Mouse (Mus musculus): Measurements from ENCODE around the gene Nudt4.

Nudt4 gene

DNA sequence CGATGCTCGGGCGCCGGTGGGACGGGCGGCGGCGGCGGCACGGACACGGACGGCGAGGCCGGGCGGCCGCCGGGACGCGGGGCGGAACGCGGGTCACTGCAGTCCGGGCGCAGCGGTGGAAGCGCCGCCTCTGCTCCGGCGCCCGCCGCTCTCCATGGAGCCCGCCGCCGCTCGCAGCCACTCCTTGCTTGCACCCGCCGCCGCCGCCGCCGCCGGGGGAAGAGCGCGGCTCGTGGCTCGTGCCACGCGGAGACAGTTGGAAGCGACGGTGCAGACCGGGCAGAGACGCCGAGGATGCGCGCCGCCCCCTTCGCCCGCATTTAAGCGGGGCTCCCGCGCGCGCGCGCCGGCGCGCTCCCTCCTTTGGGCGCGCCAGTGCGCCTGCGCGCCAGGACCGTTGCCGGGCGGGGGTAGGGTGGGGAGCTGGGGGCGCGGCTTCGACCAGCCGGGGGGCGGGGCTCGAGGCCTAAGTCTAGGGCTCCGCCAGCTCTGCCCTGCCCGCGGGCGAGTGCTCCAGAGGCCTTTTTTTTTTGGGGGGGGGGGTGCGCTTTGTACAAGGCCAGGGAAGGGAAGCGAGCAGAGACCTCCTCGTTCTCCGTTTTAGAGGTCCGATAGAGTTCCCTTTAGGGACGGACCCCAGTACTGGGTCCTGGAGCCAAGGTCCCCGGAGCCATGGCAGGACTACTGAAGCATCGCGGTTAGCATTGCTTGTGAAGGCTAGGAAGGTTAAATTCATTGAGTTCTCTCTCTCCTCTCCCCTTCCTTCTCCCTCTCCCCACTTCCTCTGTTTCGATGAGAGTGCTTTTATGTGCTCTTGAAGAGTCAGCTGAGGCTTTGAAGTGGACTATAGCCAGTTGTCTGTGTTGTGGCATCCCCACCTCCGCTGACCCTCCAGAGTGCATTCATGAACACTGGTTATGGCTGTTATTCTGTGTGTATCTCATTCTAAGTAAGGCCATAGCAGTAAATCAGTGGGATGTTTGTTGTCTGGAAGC lies at the start of gene Nudt4:
Nudt4 (minus strand) TSS at position 296 of the 995 bp plus-strand sequence.
- peak; percentile 89 to 93 for DNase-seq

DNA sequence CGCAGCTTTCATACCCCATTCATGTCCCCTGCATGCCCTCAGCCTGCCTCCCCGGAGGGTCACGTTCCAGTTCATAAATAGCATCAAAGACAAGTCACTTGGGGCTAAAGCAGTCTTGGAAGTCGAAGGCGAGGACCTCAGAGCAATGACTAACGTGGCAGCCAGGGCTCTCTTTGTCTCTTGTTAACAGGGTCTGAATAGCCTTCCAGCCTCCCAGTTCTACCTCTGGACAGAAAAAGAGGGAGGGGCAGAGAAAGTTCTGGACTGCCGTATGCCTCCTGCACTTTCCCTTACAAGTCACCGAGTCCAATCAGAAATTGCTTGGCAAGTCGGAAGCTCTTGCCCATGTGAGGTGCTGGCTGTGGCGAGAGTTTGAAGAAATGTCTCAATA lies 47.4 kb upstream of the Nudt4 start:
- DNase-seq: no peak

DNA sequence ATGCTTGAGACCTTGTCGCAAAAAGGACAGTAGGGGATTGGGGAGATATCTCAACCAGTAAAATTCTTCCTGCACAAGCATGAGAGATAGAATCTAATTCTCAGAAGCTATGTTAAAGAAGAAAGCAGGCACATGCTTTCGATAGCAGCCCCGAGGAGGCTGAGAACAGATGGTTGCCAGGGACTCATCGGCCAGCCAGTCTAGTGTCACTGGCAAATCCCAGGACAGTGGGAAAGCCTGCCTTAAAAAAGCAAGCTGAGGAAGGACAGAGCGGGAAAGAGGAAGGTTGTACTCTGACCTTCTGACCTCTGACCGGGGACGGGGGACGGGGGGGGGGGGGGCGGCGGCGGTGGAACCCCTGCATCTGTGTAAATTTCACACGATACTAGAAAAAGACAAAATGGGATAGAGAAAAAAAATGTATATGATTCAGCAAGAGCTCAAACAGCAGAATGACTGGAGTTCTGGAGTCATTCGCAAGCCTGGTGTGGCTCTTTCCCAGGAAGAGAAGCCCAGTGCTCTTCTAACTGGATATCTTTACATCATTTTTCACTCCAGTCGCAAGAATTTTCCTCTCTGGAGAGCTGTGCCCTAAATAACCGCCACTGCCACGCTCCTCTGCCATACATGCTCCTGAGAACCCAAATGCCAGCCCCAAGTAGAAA lies 46.9 kb upstream of the Nudt4 start:
- no peak for DNase-seq

DNA sequence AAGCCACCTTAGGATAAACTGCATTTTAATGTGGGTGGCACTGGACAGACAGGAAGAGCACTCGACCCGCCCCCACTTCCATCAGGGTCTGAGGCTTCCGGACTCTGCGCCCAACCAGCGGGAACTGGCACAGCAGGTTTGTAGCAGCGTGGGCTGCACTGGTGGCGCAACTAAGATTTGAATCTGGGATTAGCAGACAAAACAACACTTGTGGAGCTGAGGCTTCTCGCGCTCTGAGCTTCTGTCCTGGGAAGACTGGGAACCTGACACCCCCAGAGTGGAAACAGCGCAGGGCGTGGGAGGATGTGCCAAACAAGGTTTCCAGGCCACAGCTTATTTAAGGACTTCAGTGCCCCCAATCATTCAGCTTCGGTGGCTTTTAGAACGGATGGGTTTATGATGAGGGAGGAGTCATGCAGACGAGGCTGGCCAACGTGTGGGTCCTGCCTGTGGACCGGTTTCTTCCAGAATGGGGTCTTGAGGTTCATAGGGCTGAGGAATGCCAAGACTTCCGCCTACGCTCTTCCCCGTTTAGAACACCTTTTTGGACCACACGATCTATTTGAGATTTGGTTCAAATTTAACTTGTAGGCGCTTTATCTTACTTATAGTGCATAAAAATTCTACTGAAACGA lies 41.1 kb upstream of the Nudt4 start:
- DNase-seq: peak; percentile 30 to 48

DNA sequence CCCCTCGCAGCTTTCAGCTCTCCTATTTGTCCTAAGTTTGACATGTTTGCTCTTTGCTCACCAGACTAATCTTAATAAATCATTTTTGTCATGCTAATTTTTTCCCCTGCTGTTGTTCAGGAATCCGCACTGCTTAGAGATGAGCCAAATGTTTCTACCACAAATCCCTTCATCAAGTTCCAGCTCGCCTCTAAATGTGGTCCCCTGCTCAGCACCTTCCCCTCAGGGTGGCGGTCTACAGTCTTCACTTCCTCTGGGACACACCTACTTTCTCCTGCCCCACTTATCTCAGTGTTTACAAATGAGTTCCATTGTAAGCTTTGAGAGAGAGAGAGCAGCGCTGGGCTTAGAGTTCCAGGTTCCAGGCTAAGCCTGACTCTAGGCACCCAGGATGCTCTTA lies 36.6 kb upstream of the Nudt4 start:
- no peak for DNase-seq

DNA sequence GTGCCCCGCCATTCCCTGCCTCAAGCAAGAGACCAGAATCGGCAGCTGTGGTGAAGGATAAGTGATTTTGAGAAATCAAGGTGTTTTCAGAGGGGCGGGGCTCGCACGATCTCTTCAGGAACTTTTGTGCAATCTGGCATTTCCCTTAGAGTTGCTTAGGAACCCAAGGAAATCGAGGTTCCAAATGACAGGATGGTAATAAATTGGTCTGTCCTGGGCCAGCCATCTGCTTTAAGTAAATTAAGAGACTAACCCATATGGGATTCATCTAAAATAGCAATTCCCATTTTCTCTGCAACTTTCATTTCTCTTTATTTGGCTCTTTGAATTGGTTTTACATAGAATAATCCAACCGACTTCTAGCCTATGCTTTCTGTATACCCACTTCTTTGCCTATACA lies 35.8 kb upstream of the Nudt4 start:
- DNase-seq: no peak

DNA sequence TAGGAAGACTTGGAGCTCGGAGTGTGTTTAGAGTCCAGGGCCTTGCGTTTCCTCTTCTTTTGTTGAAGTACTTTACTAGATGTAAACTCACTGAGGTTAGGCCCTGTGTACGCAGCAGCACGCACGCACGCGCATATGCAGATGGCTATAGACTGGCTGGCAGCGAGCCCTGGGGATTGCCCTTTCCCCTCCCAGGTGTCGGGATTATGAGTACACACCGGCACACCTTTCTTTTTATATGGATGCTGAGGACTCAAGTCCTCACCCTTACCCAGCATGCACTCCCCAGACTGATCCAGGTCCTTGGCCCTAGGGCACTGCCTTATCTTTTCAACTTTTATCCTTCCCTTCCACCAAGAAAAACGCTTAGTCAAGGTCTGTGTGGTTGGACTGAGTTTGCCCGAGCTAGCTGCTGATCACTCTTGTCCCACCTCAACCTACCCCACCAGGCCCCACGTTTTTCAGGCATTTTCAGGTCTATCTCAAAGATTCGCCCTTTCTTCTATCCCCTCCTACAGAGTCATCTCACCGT lies 34.2 kb upstream of the Nudt4 start:
- DNase-seq: no peak

DNA sequence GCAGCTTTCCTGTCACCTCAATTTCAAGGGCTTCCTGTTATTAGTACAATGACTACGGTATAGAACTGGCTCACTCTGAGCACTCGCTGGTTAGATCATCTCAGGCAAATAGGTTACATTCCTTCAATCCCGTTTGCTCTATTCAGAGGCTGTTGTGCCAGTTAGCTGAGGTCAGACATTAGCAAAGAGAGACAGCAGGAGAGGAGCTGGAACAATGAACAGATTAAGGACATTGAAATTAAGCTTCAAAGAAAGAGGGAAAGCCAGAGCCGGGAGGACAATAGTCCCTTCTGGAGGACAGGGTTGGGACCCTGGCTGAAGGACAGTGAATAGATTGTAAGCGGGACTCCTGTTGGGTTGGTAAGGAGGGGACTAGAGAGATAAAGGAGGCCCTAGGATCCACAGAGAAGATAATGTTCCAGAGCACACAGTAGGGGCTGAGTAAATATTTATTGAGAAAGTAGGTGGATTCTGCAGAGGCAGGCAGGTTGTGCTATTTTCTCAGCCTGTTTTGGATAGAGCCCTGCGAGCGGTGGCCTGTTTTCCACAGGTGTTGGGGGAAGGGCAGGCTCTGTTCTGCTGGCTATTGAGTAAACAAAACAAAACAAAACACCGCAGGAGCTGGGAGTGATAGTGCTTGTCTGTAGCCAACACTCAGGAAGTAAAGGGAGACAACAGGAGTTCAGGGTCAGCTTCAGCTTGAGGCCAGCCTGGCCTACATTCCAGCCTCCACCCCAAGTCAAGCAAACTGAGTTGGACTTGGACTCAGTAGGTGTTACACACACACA lies 32.1 kb upstream of the Nudt4 start:
- DNase-seq: no peak

DNA sequence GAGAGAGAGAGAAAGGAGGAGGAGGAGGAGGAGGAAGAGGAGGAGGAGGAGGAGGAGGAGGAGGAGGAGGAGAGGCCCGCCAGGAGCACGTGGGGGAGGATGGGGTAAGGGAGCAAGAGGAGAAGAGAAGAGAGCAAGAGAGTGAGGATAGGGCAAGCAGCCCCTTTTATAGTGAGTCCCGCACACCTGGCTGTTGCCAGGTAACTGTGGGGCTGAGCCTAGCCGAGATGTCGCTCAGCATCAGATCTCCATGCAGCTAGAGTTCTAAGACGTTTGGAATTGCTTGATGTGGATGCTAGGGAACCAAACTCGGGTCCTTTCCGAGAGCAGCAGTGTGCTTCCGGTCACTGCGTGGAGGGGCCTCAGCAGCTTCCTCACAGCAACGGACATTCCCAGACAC lies 30.5 kb upstream of the Nudt4 start:
- DNase-seq: no peak

DNA sequence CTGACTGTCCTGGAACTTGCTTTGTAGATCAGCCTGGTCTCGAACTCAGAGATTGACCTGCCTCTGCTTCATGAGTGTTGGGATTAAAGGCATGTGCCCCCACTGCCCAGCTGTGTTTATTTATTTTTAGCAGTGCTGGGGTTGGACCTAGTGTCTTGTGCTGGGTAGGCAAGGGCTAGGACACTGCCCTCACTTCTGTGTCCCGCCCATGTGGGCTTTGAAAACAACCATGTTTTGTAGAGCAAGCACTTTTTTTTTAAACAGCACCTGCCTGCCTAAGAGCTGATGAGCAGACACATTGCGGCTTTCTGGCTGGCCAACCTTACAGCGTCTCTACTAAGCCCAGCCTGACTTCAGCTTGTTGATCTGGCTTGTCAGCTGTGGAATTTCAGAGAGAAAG lies 27.3 kb upstream of the Nudt4 start:
- no peak for DNase-seq

DNA sequence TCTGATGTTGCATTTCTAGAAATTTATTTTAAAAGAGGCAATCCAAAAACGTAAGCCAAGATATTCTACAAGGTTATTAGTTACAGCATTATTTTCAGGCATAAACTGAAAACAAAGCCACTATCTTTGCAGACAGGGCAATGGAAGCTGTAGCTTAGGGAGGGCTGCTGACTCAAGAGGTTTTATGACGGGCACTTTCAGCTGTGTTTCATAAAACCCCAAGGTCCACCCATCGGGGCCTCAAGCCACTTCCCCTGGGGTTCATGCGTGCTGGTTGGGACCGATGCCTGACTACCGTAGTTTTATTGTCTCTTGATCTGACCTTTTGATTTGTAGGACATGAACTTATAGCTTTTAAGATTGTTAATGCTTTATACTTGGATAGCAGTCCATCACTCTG lies 26.2 kb upstream of the Nudt4 start:
- no peak for DNase-seq

DNA sequence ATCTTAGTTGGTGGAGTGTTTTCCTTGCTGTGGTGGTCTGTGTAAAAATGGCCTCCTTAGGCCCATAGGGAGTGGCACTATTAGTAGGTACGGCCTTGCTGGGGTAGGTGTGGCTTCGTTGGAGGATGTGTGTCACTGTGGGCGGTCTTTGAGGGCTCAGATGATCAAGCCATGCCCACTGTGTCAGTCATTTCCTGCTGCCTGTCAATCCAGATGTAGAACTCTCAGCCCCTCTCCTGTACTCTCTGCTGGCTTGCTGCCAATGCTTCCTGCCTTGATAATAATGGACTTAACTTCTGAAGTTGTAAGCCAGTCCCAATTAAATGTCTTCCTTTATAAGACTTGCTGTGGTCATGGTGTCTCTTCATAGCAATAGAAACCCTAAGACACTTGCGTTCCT lies 25.2 kb upstream of the Nudt4 start:
- no peak for DNase-seq

DNA sequence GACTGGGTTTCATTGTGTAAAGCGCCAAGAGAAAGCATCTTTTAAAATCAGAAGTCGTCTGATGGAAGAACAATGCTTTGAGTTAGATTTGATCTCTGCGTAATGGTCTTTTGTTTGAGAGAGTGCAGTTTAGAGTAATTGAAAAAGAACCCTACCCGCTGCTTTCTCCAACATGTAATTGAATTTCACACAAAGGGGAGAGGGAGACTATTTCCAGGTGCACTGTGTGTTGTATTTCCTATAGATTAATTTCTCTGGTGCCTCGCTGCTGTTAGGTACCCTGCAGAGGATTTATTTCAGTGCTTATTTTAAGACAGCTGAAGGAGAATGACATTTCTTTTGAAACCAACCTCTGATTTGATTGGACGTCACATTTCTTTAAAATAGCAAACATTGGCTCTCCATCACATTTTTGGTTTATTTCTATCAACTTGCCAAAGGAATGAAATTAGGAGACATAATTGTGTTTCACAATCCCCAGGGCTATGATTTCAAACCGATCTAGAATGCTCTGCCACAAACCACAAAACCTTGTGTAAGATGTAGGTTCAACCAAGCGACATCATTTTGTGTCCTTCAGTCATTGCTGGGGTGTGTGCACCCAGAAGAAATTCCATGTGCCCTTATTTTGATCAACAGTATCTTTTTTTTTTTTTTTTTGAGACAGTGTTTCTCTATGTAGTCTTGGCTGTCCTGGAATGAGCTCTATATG lies 23.7 kb upstream of the Nudt4 start:
- DNase-seq: no peak

DNA sequence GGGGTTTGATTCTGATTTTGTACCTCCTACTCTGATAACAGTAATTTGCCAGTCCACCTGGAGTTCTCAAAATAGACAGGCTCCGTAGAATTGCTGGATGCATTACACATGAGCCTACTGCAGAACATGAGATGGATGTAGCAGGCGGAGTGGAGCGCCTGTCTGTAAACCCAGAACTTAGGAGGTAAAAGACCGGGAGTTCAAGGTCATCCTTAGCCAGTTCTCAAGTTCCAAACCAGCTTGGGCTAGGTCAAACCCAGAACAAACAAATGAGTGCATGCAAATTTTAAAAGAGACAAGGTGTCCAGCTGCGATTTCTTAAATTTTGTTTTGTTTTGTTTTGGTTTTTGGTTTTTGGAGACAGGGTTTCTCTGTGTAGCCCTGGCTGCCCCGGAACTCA lies 21.6 kb upstream of the Nudt4 start:
- DNase-seq: no peak

DNA sequence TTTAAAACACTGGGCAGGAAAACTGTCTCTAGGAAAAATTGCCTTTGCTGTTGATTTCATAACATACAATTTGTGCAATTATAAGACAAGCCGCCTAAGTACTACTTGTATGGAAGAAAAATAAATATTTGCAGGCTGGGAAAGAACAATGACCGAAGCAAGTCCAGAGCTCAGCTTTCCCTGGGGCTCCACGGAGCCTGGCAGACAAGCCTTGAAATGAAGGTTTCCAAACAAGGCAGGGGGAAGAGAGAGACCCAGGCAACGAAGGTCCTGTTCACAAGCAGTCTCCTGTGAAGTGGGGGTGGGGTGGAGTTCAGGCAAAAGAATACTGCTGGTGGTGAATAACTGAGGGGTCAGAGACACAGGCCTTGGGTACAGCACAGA lies 13.6 kb upstream of the Nudt4 start:
- DNase-seq: peak; percentile 17 to 46

DNA sequence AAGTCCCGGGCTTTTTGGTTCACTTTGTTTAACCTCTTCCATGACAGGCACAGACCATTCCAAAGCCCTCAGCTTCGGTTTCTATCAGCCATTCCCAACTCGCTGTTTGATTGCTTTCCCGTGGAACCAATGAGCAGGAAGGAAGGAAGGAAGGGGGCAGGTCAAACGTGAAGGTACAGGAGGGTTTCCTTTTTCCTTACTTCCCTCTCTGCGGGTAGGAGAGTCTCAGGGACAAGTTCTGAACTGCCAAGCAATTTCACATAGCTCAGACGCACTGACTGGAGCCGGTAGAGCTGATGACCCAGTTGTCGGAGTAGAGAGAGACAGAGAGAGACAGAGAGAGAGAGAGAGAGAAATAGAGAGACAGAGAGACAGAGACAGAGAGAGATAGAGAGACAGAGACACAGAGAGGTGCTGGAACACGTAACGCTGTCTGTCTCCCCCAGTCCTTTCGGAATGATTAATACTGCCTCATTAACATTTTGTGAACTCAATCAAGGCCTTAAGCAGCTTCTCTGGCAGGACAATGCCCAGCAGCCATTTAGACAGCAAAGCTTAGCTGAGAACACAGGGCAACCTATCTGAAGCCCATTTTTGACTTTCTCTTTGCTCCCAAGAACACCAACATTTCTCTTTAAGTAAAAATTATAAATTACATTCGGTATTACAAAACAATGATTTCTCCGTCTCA lies 13.1 kb upstream of the Nudt4 start:
- peak; percentile 37 to 59 for DNase-seq

DNA sequence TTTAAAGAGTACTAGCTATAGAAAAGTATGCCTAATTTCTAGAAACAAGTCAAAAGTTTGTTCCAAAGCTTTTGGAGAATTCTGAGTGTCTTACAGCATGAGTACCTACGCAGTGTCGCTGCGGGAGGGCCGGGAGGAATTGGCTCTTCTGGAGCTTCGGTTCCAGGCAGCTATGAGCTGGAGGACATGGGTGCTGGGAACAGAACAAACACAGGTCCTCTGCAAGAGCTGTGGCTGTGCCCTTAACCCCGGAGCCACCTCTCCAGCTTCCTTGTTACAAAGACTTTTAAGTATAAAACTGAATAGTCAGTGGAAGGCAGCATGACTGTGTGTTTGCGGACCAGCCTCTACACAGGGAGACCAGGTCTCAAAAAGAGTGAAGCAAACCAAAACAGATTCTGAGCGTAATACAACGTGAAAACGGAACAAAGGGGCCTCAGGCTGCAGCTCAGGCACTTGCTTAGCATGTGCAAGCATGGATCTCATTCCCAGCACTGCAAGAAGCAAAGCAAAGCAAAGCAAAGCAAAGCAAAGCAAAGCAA lies 12.0 kb upstream of the Nudt4 start:
- DNase-seq: peak in 1 of 2 experiments; percentile 32

DNA sequence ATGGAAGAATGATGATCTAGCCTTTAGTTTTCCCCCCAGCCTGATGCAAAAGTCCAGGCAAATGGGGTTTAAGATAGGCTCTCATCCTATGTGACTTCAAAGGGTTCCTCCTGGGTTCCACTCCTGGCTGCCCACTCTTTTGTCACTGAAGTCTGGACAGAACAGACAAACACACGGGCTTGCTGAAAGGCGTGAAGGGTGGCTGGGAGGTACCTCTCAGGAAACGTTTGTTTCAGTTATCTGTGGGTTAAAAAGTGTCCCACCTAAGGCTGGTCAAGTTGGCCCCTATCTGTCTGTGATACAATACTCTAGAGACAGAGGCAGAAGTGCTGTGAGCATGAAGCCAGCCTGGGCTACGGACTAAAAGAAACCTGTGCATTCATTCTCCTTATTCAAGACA lies 11.0 kb upstream of the Nudt4 start:
- no peak for DNase-seq

DNA sequence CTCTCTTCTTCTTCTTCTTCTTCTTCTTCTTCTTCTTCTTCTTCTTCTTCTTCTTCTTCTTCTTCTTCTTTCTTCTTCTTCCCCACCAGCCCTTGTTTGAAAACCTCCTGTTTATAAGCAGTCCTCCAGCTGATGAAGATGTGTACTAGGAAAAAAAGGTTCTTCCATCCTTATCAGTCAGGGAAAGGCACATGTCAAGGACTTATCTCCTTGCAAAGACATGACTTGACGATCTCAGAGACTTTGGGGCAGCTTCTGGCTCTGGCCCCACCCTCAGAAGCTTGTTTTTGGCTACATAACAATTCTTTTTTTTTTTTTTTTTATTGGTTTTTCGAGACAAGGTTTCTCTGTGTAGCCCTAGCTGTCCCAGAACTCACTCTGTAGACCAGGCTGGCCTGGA lies 5.5 kb upstream of the Nudt4 start:
- no peak for DNase-seq

DNA sequence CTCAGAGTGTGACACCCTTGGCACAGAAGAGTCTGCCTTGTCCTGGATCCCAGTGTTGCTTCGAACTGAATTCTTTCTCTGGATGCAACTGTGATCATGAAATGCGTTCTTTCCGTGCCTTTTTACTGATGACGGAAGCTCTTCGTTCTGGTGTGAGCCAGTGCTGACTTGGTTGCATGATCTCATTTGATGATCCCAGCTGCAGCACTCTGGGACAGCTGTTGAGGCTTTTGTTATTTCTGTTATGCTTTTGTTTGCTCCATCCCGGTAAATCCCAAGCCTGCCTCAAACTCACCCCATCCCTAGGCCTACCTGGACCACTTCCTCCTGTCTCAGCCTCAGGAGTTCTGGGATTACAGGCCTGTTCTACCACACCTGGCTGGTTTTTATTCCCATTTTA lies 4.1 kb upstream of the Nudt4 start:
- DNase-seq: no peak

DNA sequence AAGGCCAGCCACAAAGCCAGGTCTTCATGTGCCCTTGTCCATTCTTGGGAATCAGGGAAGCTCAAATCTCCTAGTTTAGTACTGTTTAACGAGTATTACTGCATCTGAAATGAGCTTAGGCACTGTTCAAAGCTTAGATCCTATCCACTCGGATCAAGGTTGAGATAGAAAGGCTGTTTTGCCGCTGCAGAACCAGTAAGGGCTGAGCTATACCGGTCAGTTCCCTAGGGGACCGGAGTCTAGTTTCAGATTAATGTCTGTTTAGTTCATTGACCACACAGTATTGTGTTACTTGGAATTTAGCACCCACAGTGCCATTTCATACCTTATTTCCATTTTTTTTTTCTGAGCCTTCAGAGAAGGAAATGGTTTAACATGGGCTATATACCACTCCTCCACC lies 3.6 kb upstream of the Nudt4 start:
- no peak for DNase-seq

Measured in lung, postnatal 4 days (tissue).